ENCODE assay signal across 20 mouse cellular contexts in genomic region chr1:84395928-84396327, GRCm38 (mm10).
"Had no signal": no experiment of that assay in that cellular context is flagged by ENCODE, and none has a peak within 500 bp of the region (broad histone marks: within the 10 kb centered on the region; RNA-seq: fewer than 3 reads in every experiment).

No protein-coding gene starts in this region.

- H3K27ac ChIP-seq: limb, embryonic 15.5 days; liver, embryonic 13.5 days; liver, embryonic 15.5 days; midbrain, embryonic 10.5 days; midbrain, embryonic 12.5 days; neural tube, embryonic 13.5 days; neural tube, embryonic 15.5 days had no signal

- H3K4me3 ChIP-seq: limb, embryonic 15.5 days; liver, embryonic 13.5 days; liver, embryonic 15.5 days; midbrain, embryonic 10.5 days; midbrain, embryonic 12.5 days; myocyte; neural tube, embryonic 13.5 days; neural tube, embryonic 15.5 days had no signal

- H3K4me2 ChIP-seq: limb, embryonic 15.5 days; liver, embryonic 11.5 days; liver, embryonic 13.5 days; liver, embryonic 15.5 days; midbrain, embryonic 12.5 days; neural tube, embryonic 13.5 days; neural tube, embryonic 15.5 days had no signal

- H3K9ac ChIP-seq: limb, embryonic 15.5 days; liver, embryonic 13.5 days; liver, embryonic 15.5 days; midbrain, embryonic 12.5 days; neural tube, embryonic 13.5 days; neural tube, embryonic 15.5 days had no signal

- DNase-seq: liver, embryonic 13.5 days; lung, postnatal 10 days; midbrain, embryonic 14.5 days; retina, postnatal 1 day; right cerebral cortex, adult 18-20 months; right cerebral cortex, postnatal 25 days; right cerebral cortex, postnatal 4 days; spleen, adult 18-20 months; thymus, adult 18-20 months; thymus, postnatal 14 days; thymus, postnatal 36 days had no signal

- ATAC-seq: midbrain, embryonic 16.5 days had no signal

- H3K4me1 ChIP-seq: limb, embryonic 15.5 days; liver, embryonic 13.5 days; liver, embryonic 15.5 days; midbrain, embryonic 10.5 days; midbrain, embryonic 12.5 days; neural tube, embryonic 13.5 days; neural tube, embryonic 15.5 days had no signal

- H3K36me3 ChIP-seq: limb, embryonic 15.5 days; liver, embryonic 13.5 days; liver, embryonic 15.5 days; midbrain, embryonic 10.5 days; midbrain, embryonic 12.5 days had no signal

- H3K27me3 ChIP-seq: limb, embryonic 15.5 days; liver, embryonic 13.5 days; liver, embryonic 15.5 days; midbrain, embryonic 12.5 days; neural tube, embryonic 13.5 days; neural tube, embryonic 15.5 days had no signal

- H3K9me3 ChIP-seq: limb, embryonic 15.5 days; liver, embryonic 13.5 days; liver, embryonic 15.5 days; midbrain, embryonic 10.5 days; midbrain, embryonic 12.5 days; neural tube, embryonic 13.5 days; neural tube, embryonic 15.5 days had no signal
